Mouse (Mus musculus) forebrain, embryonic 14.5 days (tissue): ENCODE measurements around the gene Poldip3. TPM values are rescaled to one million over a fixed set of nuclear protein-coding genes. Genes with fewer than 3 reads are reported as not detected.

Source experiments
- ATAC-seq: fragments of 200-750 bp; cut with Nextera tagmentation; 2 replicates; pipeline ENCODE4 v1.8.0; 2017; ENCODE audit warnings: mild to moderate bottlenecking, moderate library complexity
- DNase-seq: peaks from one replicate; pipeline ENCODE4 v3.0.0-alpha.2; 2015; ENCODE audit warnings: low spot score
- H3K27ac ChIP-seq: fragments of 300-500 bp; sonication (generic); 2 replicates; pipeline ENCODE4 v1.5.1; 2014; ENCODE audit warnings: low read depth, mild to moderate bottlenecking, control low read depth, low read length, moderate library complexity
- H3K27me3 ChIP-seq: fragments of 300-500 bp; sonication (generic); replicated peaks from 2 replicates; pipeline ENCODE4 v1.6.1; 2014; ENCODE audit warnings: low read length, control low read depth, mixed read lengths; ENCODE audit not compliant: control insufficient read depth, insufficient read depth
- H3K36me3 ChIP-seq: fragments of 300-500 bp; sonication (generic); 2 replicates; pipeline ENCODE4 v1.6.1; 2014; ENCODE audit warnings: low read length, control low read depth; ENCODE audit not compliant: control insufficient read depth, insufficient read depth
- H3K4me1 ChIP-seq: fragments of 300-500 bp; sonication (generic); 2 replicates; pipeline ENCODE4 v1.6.1; 2014; ENCODE audit warnings: antibody characterized with exemption, low read length, control low read depth; ENCODE audit not compliant: control insufficient read depth, insufficient read depth
- H3K4me2 ChIP-seq: fragments of 300-500 bp; sonication (generic); 2 replicates; pipeline ENCODE4 v1.6.1; 2014; ENCODE audit warnings: mild to moderate bottlenecking, control low read depth, low read length
- H3K4me3 ChIP-seq: fragments of 300-500 bp; sonication (generic); 2 replicates; pipeline ENCODE4 v1.5.1; 2014; ENCODE audit warnings: low read depth, low read length, control low read depth
- H3K9ac ChIP-seq: fragments of 300-500 bp; sonication (generic); 2 replicates; pipeline ENCODE4 v1.6.1; 2014; ENCODE audit warnings: mild to moderate bottlenecking, low read length, control low read depth, moderate library complexity
- H3K9me3 ChIP-seq: fragments of 300-500 bp; sonication (generic); replicated peaks from 2 replicates; pipeline ENCODE4 v1.6.1; 2016; ENCODE audit warnings: low read length, control low read depth, mixed read lengths; ENCODE audit not compliant: control insufficient read depth
- WGBS: fragments of 180-500 bp; shearing (Covaris S2); extraction: QIAGEN DNeasy Blood & Tissue Kit; methylation state at CpG from one replicate; pipeline ENCODE4 v1.1.7; 2014; 5-methylcytosine and 5-hydroxymethylcytosine counted together
- polyA plus RNA-seq: library from polyadenylated mRNA; unstranded; fragments of >200 nt; fragmentation: Nextera tagmentation; extraction: Ambion mirVana; gene quantifications from 2 replicates; pipeline ENCODE4 v1.2.1, GENCODE M21; 2014

Gene Poldip3
- polyA plus RNA-seq, 1 experiment from 2014 or later = 158 TPM

GRCm38 (mm10) chr15:83086636-83087328 is 62.4 kb downstream of the Poldip3 start:
- DNase-seq (no peak), ATAC-seq (no peak)
- H3K27ac ChIP-seq = no peak overlapping the region
- H3K9ac ChIP-seq = no peak overlapping the region
- no peak overlapping the region for H3K4me3 ChIP-seq
- 0 out of 2 replicates have a peak, but pooled peaks cover 12% of the 10 kb centered on the region for H3K4me1 ChIP-seq
- no peaks in the 10 kb centered on the region for H3K36me3 ChIP-seq
- H3K27me3 ChIP-seq = no peaks in the 10 kb centered on the region
- no peaks in the 10 kb centered on the region for H3K9me3 ChIP-seq
- WGBS = 86% methylated on average over 13 of the region's 13 CpGs
- H3K4me2 ChIP-seq = no peak overlapping the region

- WGBS = 41% methylated on average over 7 of the region's 7 CpGs
- no peaks in the 10 kb centered on the region for H3K27me3 ChIP-seq
These were observed 63.3 kb downstream of the Poldip3 start for GRCm38 (mm10) chr15:83085901-83086300.

GRCm38 (mm10) chr15:83084022-83084640 is 65.1 kb downstream of the Poldip3 start:
- H3K4me3 ChIP-seq = no peak overlapping the region
- DNase-seq (peak; percentile 71), ATAC-seq (peak; percentile 48; the same call in 1 of the 2 replicates)
- no peaks in the 10 kb centered on the region for H3K27me3 ChIP-seq
- H3K9ac ChIP-seq = 0 out of 2 replicates have a peak overlapping the region, but pooled peaks have one; percentile 13
- WGBS = 46% methylated on average over 13 of the region's 13 CpGs
- no peak overlapping the region; the same call in 1 of the 2 replicates for H3K4me2 ChIP-seq
- H3K9me3 ChIP-seq = no peaks in the 10 kb centered on the region
- 0 out of 2 replicates have a peak, but pooled peaks cover 10% of the 10 kb centered on the region for H3K4me1 ChIP-seq
- no peaks in the 10 kb centered on the region for H3K36me3 ChIP-seq
- peak overlapping the region; percentile 60 for H3K27ac ChIP-seq

More at GRCm38 (mm10) chr15:83085901-83086300, 63.3 kb downstream of the Poldip3 start:
- 0 out of 2 replicates have a peak, but pooled peaks cover 12% of the 10 kb centered on the region for H3K4me1 ChIP-seq
- H3K27ac ChIP-seq = no peak overlapping the region
- DNase-seq = no peak
- H3K36me3 ChIP-seq = no peaks in the 10 kb centered on the region
- no peak overlapping the region for H3K4me3 ChIP-seq
- no peaks in the 10 kb centered on the region for H3K9me3 ChIP-seq
- ATAC-seq = no peak
- no peak overlapping the region for H3K9ac ChIP-seq
- no peak overlapping the region for H3K4me2 ChIP-seq

- ATAC-seq (peak; percentile 23; the same call in 1 of the 2 replicates), DNase-seq (peak; percentile 50)
- H3K36me3 ChIP-seq = no peaks in the 10 kb centered on the region
- H3K4me2 ChIP-seq = no peak overlapping the region
- no peak overlapping the region for H3K9ac ChIP-seq
- no peaks in the 10 kb centered on the region for H3K27me3 ChIP-seq
- H3K4me1 ChIP-seq = 0 out of 2 replicates have a peak, but pooled peaks cover 5% of the 10 kb centered on the region
- 63% methylated on average over 5 of the region's 5 CpGs for WGBS
- peak overlapping the region; percentile 44; the same call in 1 of the 2 replicates for H3K27ac ChIP-seq
- no peak overlapping the region for H3K4me3 ChIP-seq
- H3K9me3 ChIP-seq = no peaks in the 10 kb centered on the region
These were observed 65.7 kb downstream of the Poldip3 start for GRCm38 (mm10) chr15:83083530-83083929.

Other genes starting within 250 kb of the Poldip3 start
- gene Tcf20, start 161.5 kb downstream of the Poldip3 start, polyA plus RNA-seq = 17.1 and 17.4 TPM in 2 replicates
- gene Nfam1, start 116.1 kb downstream of the Poldip3 start, polyA plus RNA-seq = 1.2 and 2.0 TPM in 2 replicates
- 32.7 and 37.6 TPM in 2 replicates for gene Serhl, start 59.9 kb downstream of the Poldip3 start, polyA plus RNA-seq
- 64.2 and 67.3 TPM in 2 replicates for gene Rrp7a, start 26.6 kb downstream of the Poldip3 start, polyA plus RNA-seq
- gene Cyb5r3, start 23.2 kb upstream of the Poldip3 start, polyA plus RNA-seq = 63.3 and 75.1 TPM in 2 replicates
- 1.5 and 2.3 TPM in 2 replicates for gene A4galt, start 102.4 kb upstream of the Poldip3 start, polyA plus RNA-seq
- 40.0 and 45.4 TPM in 2 replicates for gene Arfgap3, start 200.9 kb upstream of the Poldip3 start, polyA plus RNA-seq